Mouse (Mus musculus): ENCODE measurements at regions not wholly inside any gene's neighbourhood (a gene's known extent, or its start where the extent isn't known, plus 50 kb on each side); places are given as distances from the start of the nearest gene placed in this dataset.

DNA sequence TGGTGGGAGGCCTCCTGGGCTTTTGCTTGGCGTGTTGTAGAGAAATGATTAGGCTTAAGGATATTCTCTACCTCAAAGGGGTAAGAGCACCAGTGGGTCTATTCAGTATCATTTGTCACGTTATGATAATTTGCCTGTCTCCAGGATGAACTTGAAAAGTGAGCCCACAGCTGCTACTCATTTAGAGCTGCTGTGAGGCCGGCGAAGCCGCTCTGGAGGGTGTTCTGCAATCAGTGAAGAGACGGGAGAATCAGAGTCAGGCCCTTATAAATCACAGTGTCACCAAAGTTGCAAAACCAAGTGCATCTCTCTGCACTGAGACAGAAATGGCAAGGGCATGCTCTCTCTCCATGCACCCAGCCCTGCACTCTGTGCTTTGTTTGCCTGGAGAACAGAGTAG, 467.7 kb upstream of the Nrp1 start:
- Histone ChIP-seq H3K9me3 (replicated peaks; ENCODE audit: control insufficient read depth, low read length) (no peaks in the 10 kb centered on the region), H3K4me3 (ENCODE audit: low read depth, low read length) (no peak overlapping the region), H3K4me2 (ENCODE audit: low read depth, low read length) (no peak overlapping the region), H3K36me3 (replicated peaks; ENCODE audit: control insufficient read depth, insufficient read depth, low read depth, low read length) (no peaks in the 10 kb centered on the region), H3K27me3 (ENCODE audit: control insufficient read depth, insufficient read depth, low read length) (no peaks in the 10 kb centered on the region), H3K27ac (replicated peaks; ENCODE audit: low read depth, low read length) (no peak overlapping the region), H3K4me1 (ENCODE audit: control insufficient read depth, insufficient read depth, low read length) (peaks cover 3% of the 10 kb centered on the region), H3K9ac (replicated peaks; ENCODE audit: low read length) (no peak overlapping the region)
- DNase-seq (ENCODE audit: low spot score) = peak; percentile 62
- ATAC-seq (replicated peaks; ENCODE audit: insufficient number of reproducible peaks, low FRiP score, low TSS enrichment, low read depth) = peak; percentile 29; the same call in 1 of the 2 replicates
- 31% methylated on average over 6 of the region's 6 CpGs for WGBS

DNA sequence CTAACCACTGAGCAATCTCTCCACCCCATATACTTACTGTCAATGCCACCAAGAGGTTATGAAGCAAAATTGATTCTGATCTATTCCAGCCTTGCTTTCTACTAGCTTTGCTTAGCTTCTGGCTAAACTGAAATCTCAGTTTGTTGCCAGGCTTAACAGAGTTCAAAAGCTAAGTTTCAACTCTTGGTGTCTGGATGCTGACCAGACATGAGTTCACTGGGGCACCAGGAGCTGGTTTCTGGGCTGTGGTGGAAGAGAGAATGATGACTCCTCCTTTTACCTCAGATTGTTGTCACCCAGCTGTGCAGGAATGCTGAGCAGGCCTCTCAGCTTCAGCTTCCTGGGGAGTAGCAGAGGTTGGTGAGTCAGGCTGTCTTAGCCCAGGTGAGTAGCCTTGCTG, 464.1 kb upstream of the Nrp1 start:
- H3K4me2 ChIP-seq (ENCODE audit: low read depth, low read length) = no peak overlapping the region
- no peak overlapping the region for H3K27ac ChIP-seq (replicated peaks; ENCODE audit: low read depth, low read length)
- H3K27me3 ChIP-seq (ENCODE audit: control insufficient read depth, insufficient read depth, low read length) = no peaks in the 10 kb centered on the region
- H3K9ac ChIP-seq (replicated peaks; ENCODE audit: low read length) = no peak overlapping the region
- no peaks in the 10 kb centered on the region for H3K9me3 ChIP-seq (replicated peaks; ENCODE audit: control insufficient read depth, low read length)
- no peak for ATAC-seq (replicated peaks; ENCODE audit: insufficient number of reproducible peaks, low FRiP score, low TSS enrichment, low read depth)
- peaks cover 3% of the 10 kb centered on the region for H3K4me1 ChIP-seq (ENCODE audit: control insufficient read depth, insufficient read depth, low read length)
- H3K36me3 ChIP-seq (replicated peaks; ENCODE audit: control insufficient read depth, insufficient read depth, low read depth, low read length) = no peaks in the 10 kb centered on the region
- no peak overlapping the region for H3K4me3 ChIP-seq (ENCODE audit: low read depth, low read length)
- no peak for DNase-seq (ENCODE audit: low spot score)

DNA sequence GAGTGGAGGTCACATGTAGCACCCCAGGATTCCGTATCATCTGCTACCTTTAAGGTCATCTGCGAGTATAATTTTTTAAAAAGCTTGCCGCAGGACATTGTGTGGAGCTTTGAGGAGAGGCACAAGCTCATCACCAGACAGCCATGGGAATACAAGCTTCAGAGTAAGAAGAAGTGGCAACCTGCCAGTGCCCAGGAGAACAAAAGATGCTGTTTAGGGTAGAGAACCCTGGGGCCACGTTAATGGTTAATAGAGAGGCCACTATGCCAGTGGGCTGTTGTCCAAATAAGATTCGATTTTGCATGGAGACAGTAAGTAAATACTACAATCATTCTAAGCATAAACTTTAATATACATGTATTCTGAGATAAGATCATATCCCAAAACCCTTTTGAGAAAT, 450.0 kb upstream of the Nrp1 start:
- Histone ChIP-seq H3K9me3 (replicated peaks; ENCODE audit: control insufficient read depth, low read length) (no peaks in the 10 kb centered on the region), H3K27ac (replicated peaks; ENCODE audit: low read depth, low read length) (no peak overlapping the region), H3K4me3 (ENCODE audit: low read depth, low read length) (no peak overlapping the region), H3K4me2 (ENCODE audit: low read depth, low read length) (no peak overlapping the region), H3K4me1 (ENCODE audit: control insufficient read depth, insufficient read depth, low read length) (no peaks in the 10 kb centered on the region), H3K9ac (replicated peaks; ENCODE audit: low read length) (no peak overlapping the region), H3K27me3 (ENCODE audit: control insufficient read depth, insufficient read depth, low read length) (no peaks in the 10 kb centered on the region), H3K36me3 (replicated peaks; ENCODE audit: control insufficient read depth, insufficient read depth, low read depth, low read length) (no peaks in the 10 kb centered on the region)
- WGBS = 87% methylated on average over 5 of the region's 5 CpGs
- ATAC-seq (replicated peaks; ENCODE audit: insufficient number of reproducible peaks, low FRiP score, low TSS enrichment, low read depth) (no peak), DNase-seq (ENCODE audit: low spot score) (no peak)

DNA sequence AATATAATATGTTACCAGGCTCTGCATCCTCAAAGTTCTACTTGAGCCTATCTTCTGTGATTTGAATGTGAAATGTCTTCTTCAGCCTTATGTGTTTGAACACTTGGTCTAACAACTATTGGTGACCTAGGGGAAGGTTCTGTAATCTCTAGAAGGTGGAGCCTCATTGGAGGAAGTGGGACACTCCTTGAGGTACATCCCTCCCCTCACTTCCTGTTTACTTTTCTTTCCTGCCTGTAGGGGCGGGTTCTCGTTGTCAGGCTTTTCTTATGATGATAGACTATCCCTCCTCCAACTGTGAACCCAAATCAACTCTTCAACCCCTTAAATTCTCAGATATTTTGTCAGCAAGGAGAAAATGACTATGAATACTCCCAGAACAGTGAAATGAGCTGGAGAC, 448.8 kb upstream of the Nrp1 start:
- Histone ChIP-seq H3K27me3 (ENCODE audit: control insufficient read depth, insufficient read depth, low read length) (no peaks in the 10 kb centered on the region), H3K4me1 (ENCODE audit: control insufficient read depth, insufficient read depth, low read length) (no peaks in the 10 kb centered on the region), H3K4me3 (ENCODE audit: low read depth, low read length) (no peak overlapping the region), H3K27ac (replicated peaks; ENCODE audit: low read depth, low read length) (no peak overlapping the region), H3K36me3 (replicated peaks; ENCODE audit: control insufficient read depth, insufficient read depth, low read depth, low read length) (no peaks in the 10 kb centered on the region), H3K4me2 (ENCODE audit: low read depth, low read length) (no peak overlapping the region), H3K9me3 (replicated peaks; ENCODE audit: control insufficient read depth, low read length) (no peaks in the 10 kb centered on the region), H3K9ac (replicated peaks; ENCODE audit: low read length) (no peak overlapping the region)
- ATAC-seq (replicated peaks; ENCODE audit: insufficient number of reproducible peaks, low FRiP score, low TSS enrichment, low read depth) (no peak), DNase-seq (ENCODE audit: low spot score) (no peak)
- 77% methylated on average over 2 of the region's 2 CpGs for WGBS

DNA sequence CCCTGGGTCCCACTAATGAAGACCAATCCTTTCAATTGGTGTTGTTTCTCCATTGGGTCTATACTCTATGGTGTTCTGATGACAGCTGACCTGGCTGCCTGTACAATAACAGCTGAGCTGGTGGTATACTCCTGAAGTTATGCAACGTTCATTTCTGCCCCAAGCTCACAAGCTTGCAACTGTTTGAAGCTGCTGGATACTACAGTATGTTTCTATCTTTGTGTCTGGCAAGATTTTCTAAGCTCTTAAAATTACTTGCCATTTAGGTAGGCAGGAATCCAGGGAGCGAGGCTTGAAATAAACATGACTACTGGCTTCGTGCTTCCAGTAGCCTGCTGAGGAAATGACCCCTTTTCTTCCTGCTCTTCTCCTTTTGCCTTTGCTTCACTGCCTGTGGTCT, 444.3 kb upstream of the Nrp1 start:
- no peaks in the 10 kb centered on the region for H3K4me1 ChIP-seq (ENCODE audit: control insufficient read depth, insufficient read depth, low read length)
- no peak overlapping the region for H3K4me2 ChIP-seq (ENCODE audit: low read depth, low read length)
- H3K9ac ChIP-seq (replicated peaks; ENCODE audit: low read length) = no peak overlapping the region
- WGBS = 80% methylated on average over 3 of the region's 3 CpGs
- no peak for ATAC-seq (replicated peaks; ENCODE audit: insufficient number of reproducible peaks, low FRiP score, low TSS enrichment, low read depth)
- H3K27me3 ChIP-seq (ENCODE audit: control insufficient read depth, insufficient read depth, low read length) = no peaks in the 10 kb centered on the region
- H3K4me3 ChIP-seq (ENCODE audit: low read depth, low read length) = no peak overlapping the region
- no peaks in the 10 kb centered on the region for H3K9me3 ChIP-seq (replicated peaks; ENCODE audit: control insufficient read depth, low read length)
- no peak for DNase-seq (ENCODE audit: low spot score)
- H3K36me3 ChIP-seq (replicated peaks; ENCODE audit: control insufficient read depth, insufficient read depth, low read depth, low read length) = no peaks in the 10 kb centered on the region
- H3K27ac ChIP-seq (replicated peaks; ENCODE audit: low read depth, low read length) = no peak overlapping the region

DNA sequence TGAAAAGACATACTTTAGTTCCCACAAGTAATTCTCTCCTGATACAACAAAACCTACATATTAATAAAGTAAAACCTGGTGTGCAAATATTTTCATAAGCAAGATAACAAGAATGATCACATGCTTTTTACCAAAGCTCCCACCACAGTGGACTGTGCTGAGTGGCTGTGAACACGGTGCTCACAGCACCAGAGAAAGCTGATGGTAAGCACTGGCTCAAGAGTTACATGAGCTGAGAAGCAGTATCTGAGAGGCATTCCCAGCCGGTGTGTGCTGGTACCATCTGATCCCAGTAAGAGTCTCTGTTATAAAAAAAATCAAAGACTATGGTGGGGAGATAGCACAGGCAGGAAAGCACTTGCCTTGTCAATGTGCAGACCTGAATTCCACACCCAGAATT, 443.5 kb upstream of the Nrp1 start:
- H3K27me3 ChIP-seq (ENCODE audit: control insufficient read depth, insufficient read depth, low read length) = no peaks in the 10 kb centered on the region
- H3K27ac ChIP-seq (replicated peaks; ENCODE audit: low read depth, low read length) = no peak overlapping the region
- H3K4me3 ChIP-seq (ENCODE audit: low read depth, low read length) = no peak overlapping the region
- no peaks in the 10 kb centered on the region for H3K9me3 ChIP-seq (replicated peaks; ENCODE audit: control insufficient read depth, low read length)
- no peaks in the 10 kb centered on the region for H3K36me3 ChIP-seq (replicated peaks; ENCODE audit: control insufficient read depth, insufficient read depth, low read depth, low read length)
- no peak for ATAC-seq (replicated peaks; ENCODE audit: insufficient number of reproducible peaks, low FRiP score, low TSS enrichment, low read depth)
- no peak overlapping the region for H3K9ac ChIP-seq (replicated peaks; ENCODE audit: low read length)
- H3K4me1 ChIP-seq (ENCODE audit: control insufficient read depth, insufficient read depth, low read length) = no peaks in the 10 kb centered on the region
- 84% methylated on average over 2 of the region's 2 CpGs for WGBS
- H3K4me2 ChIP-seq (ENCODE audit: low read depth, low read length) = no peak overlapping the region
- DNase-seq (ENCODE audit: low spot score) = no peak

DNA sequence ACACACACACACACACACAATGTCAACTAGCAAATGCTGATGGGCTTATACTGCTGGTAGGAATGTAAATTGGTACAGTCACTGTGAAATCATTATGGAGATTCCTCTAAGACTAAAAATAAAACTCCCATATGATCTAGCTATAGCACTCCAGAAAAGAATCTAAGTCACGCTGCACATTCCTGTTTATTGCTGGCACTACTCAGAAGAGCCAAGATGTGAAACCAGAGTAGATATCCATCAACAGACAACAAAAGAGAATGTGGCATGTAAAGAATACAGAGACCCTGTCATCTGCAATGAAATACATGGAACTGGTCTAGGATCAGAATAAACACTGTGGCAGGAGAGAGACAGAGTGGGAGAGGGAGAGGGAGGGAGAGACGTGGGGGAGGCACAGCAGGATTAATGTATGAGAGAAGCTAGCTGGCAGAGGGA, 442.8 kb upstream of the Nrp1 start:
- DNase-seq (ENCODE audit: low spot score) (no peak), ATAC-seq (replicated peaks; ENCODE audit: insufficient number of reproducible peaks, low FRiP score, low TSS enrichment, low read depth) (no peak)
- no peak overlapping the region for H3K9ac ChIP-seq (replicated peaks; ENCODE audit: low read length)
- H3K4me1 ChIP-seq (ENCODE audit: control insufficient read depth, insufficient read depth, low read length) = no peaks in the 10 kb centered on the region
- no peaks in the 10 kb centered on the region for H3K9me3 ChIP-seq (replicated peaks; ENCODE audit: control insufficient read depth, low read length)
- WGBS = 51% methylated on average over 2 of the region's 2 CpGs
- no peak overlapping the region for H3K4me2 ChIP-seq (ENCODE audit: low read depth, low read length)
- no peaks in the 10 kb centered on the region for H3K27me3 ChIP-seq (ENCODE audit: control insufficient read depth, insufficient read depth, low read length)
- H3K27ac ChIP-seq (replicated peaks; ENCODE audit: low read depth, low read length) = no peak overlapping the region
- H3K4me3 ChIP-seq (ENCODE audit: low read depth, low read length) = no peak overlapping the region
- H3K36me3 ChIP-seq (replicated peaks; ENCODE audit: control insufficient read depth, insufficient read depth, low read depth, low read length) = no peaks in the 10 kb centered on the region

DNA sequence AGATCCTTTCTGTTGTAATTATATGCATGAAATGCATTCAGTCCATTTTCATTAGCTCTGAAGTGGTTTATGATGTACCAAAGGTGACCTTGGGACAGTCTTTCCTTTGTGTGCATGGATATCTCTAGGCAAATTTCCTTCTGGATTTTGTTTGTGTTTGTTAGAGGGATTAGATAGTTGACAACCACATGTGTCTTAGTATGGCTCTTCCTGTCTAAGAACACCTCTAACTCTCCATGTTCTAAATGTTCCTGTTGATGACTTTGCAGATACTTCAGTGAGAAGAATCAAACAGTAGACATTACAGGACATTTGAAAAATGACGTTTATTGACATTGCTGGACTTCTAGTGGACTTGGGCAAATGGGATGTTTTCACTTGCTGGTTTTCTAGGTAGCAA, 436.5 kb upstream of the Nrp1 start:
- H3K4me1 ChIP-seq (ENCODE audit: control insufficient read depth, insufficient read depth, low read length) = no peaks in the 10 kb centered on the region
- DNase-seq (ENCODE audit: low spot score) = no peak
- H3K27me3 ChIP-seq (ENCODE audit: control insufficient read depth, insufficient read depth, low read length) = no peaks in the 10 kb centered on the region
- H3K4me2 ChIP-seq (ENCODE audit: low read depth, low read length) = no peak overlapping the region
- no peak overlapping the region for H3K4me3 ChIP-seq (ENCODE audit: low read depth, low read length)
- no peak overlapping the region for H3K27ac ChIP-seq (replicated peaks; ENCODE audit: low read depth, low read length)
- H3K9ac ChIP-seq (replicated peaks; ENCODE audit: low read length) = no peak overlapping the region
- H3K9me3 ChIP-seq (replicated peaks; ENCODE audit: control insufficient read depth, low read length) = no peaks in the 10 kb centered on the region
- WGBS = 77% methylated on average over 1 of the region's 1 CpGs
- no peaks in the 10 kb centered on the region for H3K36me3 ChIP-seq (replicated peaks; ENCODE audit: control insufficient read depth, insufficient read depth, low read depth, low read length)
- no peak for ATAC-seq (replicated peaks; ENCODE audit: insufficient number of reproducible peaks, low FRiP score, low TSS enrichment, low read depth)

DNA sequence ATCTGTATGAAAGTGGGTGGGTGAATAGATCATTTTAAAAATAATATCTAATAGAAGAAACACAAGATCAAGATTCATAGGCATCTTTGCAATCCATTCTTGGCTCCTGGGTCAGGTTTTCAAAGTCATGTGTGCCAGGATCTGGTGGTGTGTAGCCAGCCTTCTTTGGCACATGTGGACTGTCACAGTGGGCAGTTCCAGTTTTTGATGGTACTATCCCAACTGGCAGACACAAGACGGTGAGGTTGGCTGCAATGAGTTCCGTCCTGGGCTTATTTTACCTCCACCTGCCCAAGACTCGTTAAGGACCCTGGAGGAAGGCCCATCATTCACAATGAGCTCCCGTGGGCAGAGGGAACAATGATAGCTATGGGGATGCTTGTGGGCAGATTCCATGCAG, 435.1 kb upstream of the Nrp1 start:
- 81% methylated on average over 4 of the region's 4 CpGs for WGBS
- Histone ChIP-seq H3K27ac (replicated peaks; ENCODE audit: low read depth, low read length) (no peak overlapping the region), H3K36me3 (replicated peaks; ENCODE audit: control insufficient read depth, insufficient read depth, low read depth, low read length) (no peaks in the 10 kb centered on the region), H3K9me3 (replicated peaks; ENCODE audit: control insufficient read depth, low read length) (no peaks in the 10 kb centered on the region), H3K27me3 (ENCODE audit: control insufficient read depth, insufficient read depth, low read length) (no peaks in the 10 kb centered on the region), H3K4me3 (ENCODE audit: low read depth, low read length) (no peak overlapping the region), H3K4me2 (ENCODE audit: low read depth, low read length) (no peak overlapping the region), H3K9ac (replicated peaks; ENCODE audit: low read length) (no peak overlapping the region), H3K4me1 (ENCODE audit: control insufficient read depth, insufficient read depth, low read length) (no peaks in the 10 kb centered on the region)
- ATAC-seq (replicated peaks; ENCODE audit: insufficient number of reproducible peaks, low FRiP score, low TSS enrichment, low read depth) (no peak), DNase-seq (ENCODE audit: low spot score) (no peak)
